Mouse (Mus musculus) CH12.LX (cell line): ENCODE data around the gene Clec1a. TPM values are rescaled to one million over a fixed set of nuclear protein-coding genes. Genes with fewer than 3 reads are reported as not detected.

Experiments
- DNase-seq: peaks from one replicate; pipeline ENCODE4 v3.0.0-alpha.2; 2013; ENCODE audit errors: extremely low read depth
- H3K27ac ChIP-seq: 2 replicates; pipeline ENCODE4 v1.5.1; 2012; ENCODE audit warnings: low read depth, mild to moderate bottlenecking, control low read depth, moderate library complexity; ENCODE audit not compliant: insufficient read depth
- H3K27me3 ChIP-seq: replicated peaks from 2 replicates; pipeline ENCODE3; 2012; ENCODE audit warnings: inconsistent platforms
- H3K36me3 ChIP-seq, 2 experiments: replicated peaks in 1 of 2; 2 replicates each; pipeline versions ENCODE3 to v1.6.1; 2012; ENCODE audit warnings: inconsistent platforms in 1 of 2, low read length in 1 of 2, mild to moderate bottlenecking in 1 of 2, mixed read lengths in 1 of 2, moderate library complexity in 1 of 2; ENCODE audit not compliant: control insufficient read depth in 1 of 2, insufficient read depth in 1 of 2
- H3K4me1 ChIP-seq, 2 experiments: 2 replicates each; pipeline ENCODE4 v1.6.1; 2012; ENCODE audit warnings: inconsistent platforms in 1 of 2, moderate library complexity in 1 of 2; ENCODE audit not compliant: insufficient read depth in 2 of 2, control insufficient read depth in 1 of 2
- H3K4me2 ChIP-seq: 2 replicates; pipeline ENCODE4 v1.6.1; 2012; ENCODE audit warnings: low read depth, mild to moderate bottlenecking, control low read depth; ENCODE audit not compliant: poor library complexity, insufficient read depth, severe bottlenecking
- H3K4me3 ChIP-seq, 3 experiments: fragments of 150-350 bp in 1 of 3; sonication (generic) in 1 of 3; replicated peaks in 1 of 3; 2 replicates each; pipeline versions ENCODE3 to v1.5.1; 2011 to 2012; ENCODE audit warnings: low read depth in 2 of 3, low read length in 2 of 3, mild to moderate bottlenecking in 2 of 3, moderate library complexity in 2 of 3, control low read depth in 1 of 3, improper control_type of control experiment in 1 of 3, inconsistent platforms in 1 of 3, mixed read lengths in 1 of 3; ENCODE audit not compliant: poor library complexity in 1 of 3
- H3K79me2 ChIP-seq: replicated peaks from 2 replicates; pipeline ENCODE4 v1.6.1; 2012; ENCODE audit warnings: mild to moderate bottlenecking, moderate library complexity; ENCODE audit not compliant: control insufficient read depth, poor library complexity, insufficient read depth, severe bottlenecking; ENCODE audit errors: extremely low read depth
- H3K9ac ChIP-seq: 2 replicates; pipeline ENCODE4 v1.6.1; 2012; ENCODE audit warnings: low read depth, mild to moderate bottlenecking, control low read depth, moderate library complexity; ENCODE audit not compliant: insufficient read depth
- H3K9me3 ChIP-seq: replicated peaks from 2 replicates; pipeline ENCODE3; 2012; ENCODE audit warnings: low read length, inconsistent platforms, mixed read lengths
- BHLHE40 ChIP-seq: IDR thresholded peaks from 2 replicates; pipeline ENCODE4 v1.6.1; 2011; ENCODE audit warnings: mild to moderate bottlenecking, low read depth, low read length, improper control_type of control experiment
- CHD1 ChIP-seq: IDR thresholded peaks from 2 replicates; pipeline ENCODE4 v1.6.1; 2012; ENCODE audit warnings: low read depth, low read length, improper control_type of control experiment, inconsistent platforms
- CHD2 ChIP-seq: IDR thresholded peaks from 2 replicates; pipeline ENCODE4 v1.6.1; 2011; ENCODE audit warnings: low read length, improper control_type of control experiment
- CTCF ChIP-seq, 2 experiments: IDR thresholded peaks in 1 of 2; conservative IDR thresholded peaks in 1 of 2; 2 replicates each; pipeline ENCODE4 v1.5.1; 2011 to 2012; ENCODE audit warnings: low read depth in 2 of 2, low read length in 2 of 2, improper control_type of control experiment in 1 of 2, inconsistent platforms in 1 of 2, mild to moderate bottlenecking in 1 of 2, moderate library complexity in 1 of 2
- ELF1 ChIP-seq: IDR thresholded peaks from 2 replicates; pipeline ENCODE4 v1.6.1; 2014; ENCODE audit warnings: low read depth, mild to moderate bottlenecking, inconsistent platforms, low read length, improper control_type of control experiment
- EP300 ChIP-seq: IDR thresholded peaks from 2 replicates; pipeline ENCODE4 v1.6.1; 2011; ENCODE audit warnings: low read length, improper control_type of control experiment
- ETS1 ChIP-seq: conservative IDR thresholded peaks from 2 replicates; pipeline ENCODE4 v1.6.1; 2012; ENCODE audit warnings: low read depth, mild to moderate bottlenecking, inconsistent platforms, low read length, improper control_type of control experiment, moderate library complexity
- IRF4 ChIP-seq: IDR thresholded peaks from 2 replicates; pipeline ENCODE4 v1.6.1; 2014; ENCODE audit warnings: low read depth, mild to moderate bottlenecking, inconsistent platforms, low read length, improper control_type of control experiment
- JUND ChIP-seq: conservative IDR thresholded peaks from 2 replicates; pipeline ENCODE4 v1.6.1; 2011; ENCODE audit warnings: low read depth, low read length, improper control_type of control experiment
- KAT2A ChIP-seq: IDR thresholded peaks from 2 replicates; pipeline ENCODE4 v1.6.1; 2012; ENCODE audit warnings: low read length, improper control_type of control experiment, inconsistent platforms; ENCODE audit not compliant: insufficient replicate concordance
- MAFK ChIP-seq: IDR thresholded peaks from 2 replicates; pipeline ENCODE4 v1.6.1; 2011; ENCODE audit warnings: low read length, improper control_type of control experiment; ENCODE audit not compliant: insufficient replicate concordance
- MAX ChIP-seq: IDR thresholded peaks from 2 replicates; pipeline ENCODE4 v1.6.1; 2011; ENCODE audit warnings: low read length, improper control_type of control experiment
- MAZ ChIP-seq: IDR thresholded peaks from 2 replicates; pipeline ENCODE4 v1.6.1; 2012; ENCODE audit warnings: low read depth, mild to moderate bottlenecking, inconsistent platforms, low read length, improper control_type of control experiment, moderate library complexity
- MEF2A ChIP-seq: IDR thresholded peaks from 2 replicates; pipeline ENCODE4 v1.6.1; 2014; ENCODE audit warnings: low read depth, mild to moderate bottlenecking, inconsistent platforms, low read length, improper control_type of control experiment, borderline replicate concordance
- MXI1 ChIP-seq: IDR thresholded peaks from 2 replicates; pipeline ENCODE4 v1.6.1; 2011; ENCODE audit warnings: mild to moderate bottlenecking, low read depth, low read length, improper control_type of control experiment
- POLR2A ChIP-seq: IDR thresholded peaks from 2 replicates; pipeline ENCODE4 v1.6.1; 2011; ENCODE audit warnings: low read depth, mild to moderate bottlenecking, improper control_type of control experiment, low read length
- RAD21 ChIP-seq: IDR thresholded peaks from 2 replicates; pipeline ENCODE4 v1.6.1; 2011; ENCODE audit warnings: low read depth, mild to moderate bottlenecking, low read length, improper control_type of control experiment, moderate library complexity
- RCOR1 ChIP-seq: conservative IDR thresholded peaks from 2 replicates; pipeline ENCODE4 v1.6.1; 2012; ENCODE audit warnings: low read depth, mild to moderate bottlenecking, inconsistent platforms, low read length, improper control_type of control experiment
- SIN3A ChIP-seq: IDR thresholded peaks from 2 replicates; pipeline ENCODE4 v1.6.1; 2012; ENCODE audit warnings: low read length, improper control_type of control experiment, inconsistent platforms
- SMC3 ChIP-seq: IDR thresholded peaks from 2 replicates; pipeline ENCODE4 v1.6.1; 2011; ENCODE audit warnings: low read depth, low read length, improper control_type of control experiment
- TCF12 ChIP-seq: IDR thresholded peaks from 2 replicates; pipeline ENCODE4 v1.6.1; 2014; ENCODE audit warnings: low read depth, mild to moderate bottlenecking, inconsistent platforms, low read length, improper control_type of control experiment
- USF2 ChIP-seq: conservative IDR thresholded peaks from 2 replicates; pipeline ENCODE4 v1.6.1; 2011; ENCODE audit warnings: low read depth, low read length, improper control_type of control experiment
- ZKSCAN1 ChIP-seq: IDR thresholded peaks from 2 replicates; pipeline ENCODE4 v1.6.1; 2012; ENCODE audit warnings: low read depth, inconsistent platforms, low read length, improper control_type of control experiment, borderline replicate concordance
- ZNF384 ChIP-seq: IDR thresholded peaks from 2 replicates; pipeline ENCODE4 v1.6.1; 2012; ENCODE audit warnings: low read depth, low read length, improper control_type of control experiment, inconsistent platforms
- dilution Hi-C: fragments of 300-500 bp; cut with MboI; formaldehyde crosslinking; loops from 2 replicates; pipeline ENCODE4 v1.14.3; 2020; ENCODE audit warnings: low sequenced_read_pairs; ENCODE audit not compliant: extremely low pct_unique_long_range_greater_than_20kb, extremely low pct_ligation_motif_present
- in situ Hi-C: fragments of 300-500 bp; cut with MboI; formaldehyde crosslinking; loops from 3 replicates; pipeline ENCODE4 v1.14.3; 2019; ENCODE audit warnings: low sequenced_read_pairs, low pct_ligation_motif_present, low pct_unique_long_range_greater_than_20kb, mixed read lengths
- polyA plus RNA-seq: library from polyadenylated mRNA; unstranded; fragments of >175 nt; gene quantifications from 2 replicates; pipeline ENCODE4 v1.2.1, GENCODE M21; 2012; ENCODE audit warnings: low read depth; ENCODE audit not compliant: insufficient read length
- total RNA-seq, 2 experiments: library from RNA; depleted of rRNA; stranded (reverse); fragments of 300-350 nt in 1 of 2; fragments of >200 nt in 1 of 2; gene quantifications; 2 replicates each; pipeline ENCODE4 v1.2.3; 2012 to 2014

Clec1a gene
- total and polyA plus RNA-seq, 3 experiments, result not detected

DNA sequence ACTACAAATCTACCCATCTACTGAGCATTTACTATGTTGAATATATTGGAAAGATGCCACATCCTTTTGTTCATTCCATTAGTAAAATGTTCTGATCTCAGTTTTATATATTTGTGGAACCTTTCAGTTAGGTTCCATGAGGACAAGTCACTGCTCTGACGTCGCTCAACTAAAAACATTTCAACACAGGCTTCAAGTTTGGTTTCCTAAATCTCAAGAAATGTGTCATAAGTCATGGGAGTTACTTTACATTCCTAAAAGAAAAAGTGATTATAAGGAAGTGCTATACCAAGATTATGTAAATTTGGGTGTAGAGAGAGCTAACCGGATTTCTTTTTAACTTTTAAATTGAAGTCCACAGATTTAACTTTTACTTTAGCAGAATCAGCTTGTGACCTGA is 15.8 kb downstream of the Clec1a start:
- Histone ChIP-seq H3K4me2 (no peak overlapping the region), H3K27ac (no peak overlapping the region), H3K9me3 (no peaks in the 10 kb centered on the region), H3K9ac (no peak overlapping the region), H3K27me3 (no peaks in the 10 kb centered on the region), H3K79me2 (no peaks in the 10 kb centered on the region), H3K4me1 (peaks cover 0 to 13% of the 10 kb centered on the region in 2 experiments; a peak in 2 of 4 replicates), H3K4me3 (no peak overlapping the region), H3K36me3 (no peaks in the 10 kb centered on the region)
- DNase-seq, result no peak
- dilution Hi-C loops (no loop called here), in situ Hi-C loops (no loop called here)
- no peak for TF ChIP-seq USF2
- TF ChIP-seq ZKSCAN1, result no peak
- TF ChIP-seq ZNF384, result no peak
- no peak for TF ChIP-seq KAT2A
- TF ChIP-seq MXI1, result no peak
- TF ChIP-seq ELF1, result no peak
- no peak for TF ChIP-seq SMC3
- no peak for TF ChIP-seq MAX
- TF ChIP-seq MAZ, result no peak
- TF ChIP-seq CHD1, result no peak
- no peak for TF ChIP-seq RAD21
- TF ChIP-seq RCOR1, result no peak
- no peak for TF ChIP-seq CHD2
- no peak for TF ChIP-seq MEF2A
- TF ChIP-seq POLR2A, result no peak

DNA sequence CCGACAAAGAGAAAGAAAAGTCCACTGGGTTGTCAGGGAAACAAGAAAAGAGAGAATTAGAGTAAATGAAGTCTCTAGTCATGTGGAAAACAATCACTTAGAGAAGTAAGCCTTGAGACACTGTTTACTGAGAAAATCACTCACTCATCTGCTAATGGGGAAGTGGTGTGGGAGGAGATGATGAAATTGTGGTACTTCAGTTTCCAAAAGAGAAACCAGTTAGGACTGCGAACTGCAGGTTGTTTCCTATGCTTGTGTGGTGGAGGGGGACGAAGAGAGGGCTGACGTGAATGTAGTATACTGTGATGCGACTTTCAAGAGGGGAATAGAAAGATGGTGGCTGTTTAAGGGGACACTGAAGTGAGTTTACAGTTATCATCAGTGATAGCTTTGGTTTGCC is 17.6 kb downstream of the Clec1a start:
- H3K4me3 ChIP-seq, result no peak overlapping the region
- H3K27ac ChIP-seq, result no peak overlapping the region; the same call in 1 of the 2 replicates
- peak; percentile 84 for DNase-seq
- 0 out of 2 replicates have a peak overlapping the region, but pooled peaks have one; percentile 29 for H3K4me2 ChIP-seq
- TF ChIP-seq JUND (0 out of 2 replicates have a peak, but pooled peaks have one; percentile 5), ETS1 (peak; percentile 73), MEF2A (peak; percentile 67; the same call in 1 of the 2 replicates), BHLHE40 (peak; percentile 53; the same call in 1 of the 2 replicates), SIN3A (no peak), TCF12 (0 out of 2 replicates have a peak, but pooled peaks have one; percentile 34), IRF4 (peak; percentile 70; the same call in 1 of the 2 replicates), RAD21 (no peak), RCOR1 (0 out of 2 replicates have a peak, but pooled peaks have one; percentile 23), ELF1 (peak; percentile 44), EP300 (peak; percentile 80), CTCF (conservative IDR thresholded peaks at IDR 0.05 in 1 of 2, IDR thresholded peaks at IDR 0.05 in 1 of 2; ENCODE audit: low read depth in 2 of 2, low read length in 2 of 2) (no peak), MAFK (no peak)
- H3K9me3 ChIP-seq, result no peaks in the 10 kb centered on the region
- in situ Hi-C loops, result no loop called here
- peak overlapping the region; percentile 8; the same call in 1 of the 2 replicates for H3K9ac ChIP-seq
- dilution Hi-C loops, result no loop called here
- H3K4me1 ChIP-seq, result peaks cover 0 to 13% of the 10 kb centered on the region in 2 experiments; a peak in 2 of 4 replicates
- H3K27me3 ChIP-seq, result no peaks in the 10 kb centered on the region
- no peaks in the 10 kb centered on the region for H3K79me2 ChIP-seq
- no peaks in the 10 kb centered on the region for H3K36me3 ChIP-seq
